Mouse (Mus musculus): ENCODE measurements at regions not wholly inside any gene's neighbourhood (a gene's known extent, or its start where the extent isn't known, plus 50 kb on each side); places are given as distances from the start of the nearest gene placed in this dataset.

DNA sequence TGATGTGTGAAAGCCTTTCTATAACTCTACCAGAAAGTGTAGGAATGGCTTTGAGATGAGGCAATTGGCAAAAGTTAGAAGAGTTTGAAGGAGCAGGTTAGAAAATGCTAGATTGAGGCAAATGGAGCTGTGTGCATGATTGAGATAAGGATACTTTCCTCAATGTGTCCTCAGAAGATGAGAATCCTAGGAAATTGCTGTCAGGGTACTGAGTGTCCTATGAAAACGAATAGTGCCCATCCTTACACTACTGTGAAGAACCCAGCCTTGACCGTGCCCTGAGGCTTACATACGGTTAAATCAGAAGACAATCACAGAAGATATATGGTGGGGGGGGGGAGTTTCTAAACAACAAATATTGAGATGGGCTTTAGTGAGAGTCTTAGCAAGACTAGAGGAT, 162.8 kb upstream of the Stt3b start:
- Histone ChIP-seq H3K27me3 (ENCODE audit: control insufficient read depth, insufficient read depth, low read length) (no peaks in the 10 kb centered on the region), H3K36me3 (replicated peaks; ENCODE audit: control insufficient read depth, insufficient read depth) (no peaks in the 10 kb centered on the region), H3K4me1 (replicated peaks; ENCODE audit: control insufficient read depth, insufficient read depth, low read length) (no peaks in the 10 kb centered on the region), H3K9me3 (ENCODE audit: control insufficient read depth, low read length) (0 out of 2 replicates have a peak, but pooled peaks cover 3% of the 10 kb centered on the region), H3K9ac (no peak overlapping the region), H3K4me2 (replicated peaks) (no peak overlapping the region), H3K27ac (no peak overlapping the region), H3K4me3 (replicated peaks; ENCODE audit: low read length) (no peak overlapping the region)
- no peak for ATAC-seq (ENCODE audit: low FRiP score)
- WGBS: 92% methylated on average over 3 of the region's 3 CpGs
- DNase-seq (ENCODE audit: low spot score): no peak

DNA sequence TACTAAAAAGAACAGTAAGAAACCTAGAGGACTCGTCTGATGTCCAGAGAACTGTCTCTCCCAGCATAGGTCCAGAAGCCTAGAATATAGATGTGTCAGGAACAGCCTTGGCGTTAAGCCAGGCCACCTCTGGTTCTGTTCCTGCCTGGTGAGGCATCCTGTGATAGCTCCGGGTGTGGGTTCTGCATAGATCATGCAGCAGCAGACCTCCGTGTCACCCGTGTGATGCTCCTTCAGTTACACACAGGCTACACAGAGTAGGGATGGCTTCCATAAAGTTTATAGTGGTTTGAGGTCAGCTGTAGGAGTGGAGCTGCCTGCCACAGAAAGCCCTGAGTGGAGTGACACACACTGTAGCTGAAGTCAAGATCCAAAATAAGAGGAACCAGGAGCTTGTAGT, 163.6 kb upstream of the Stt3b start:
- Histone ChIP-seq H3K9ac (no peak overlapping the region), H3K27ac (no peak overlapping the region), H3K4me1 (replicated peaks; ENCODE audit: control insufficient read depth, insufficient read depth, low read length) (0 out of 2 replicates have a peak, but pooled peaks cover 4% of the 10 kb centered on the region), H3K36me3 (replicated peaks; ENCODE audit: control insufficient read depth, insufficient read depth) (no peaks in the 10 kb centered on the region), H3K27me3 (ENCODE audit: control insufficient read depth, insufficient read depth, low read length) (no peaks in the 10 kb centered on the region), H3K4me2 (replicated peaks) (no peak overlapping the region), H3K9me3 (ENCODE audit: control insufficient read depth, low read length) (0 out of 2 replicates have a peak, but pooled peaks cover 3% of the 10 kb centered on the region), H3K4me3 (replicated peaks; ENCODE audit: low read length) (no peak overlapping the region)
- ATAC-seq (ENCODE audit: low FRiP score) (no peak), DNase-seq (ENCODE audit: low spot score) (no peak)
- 92% methylated on average over 5 of the region's 5 CpGs for WGBS

GRCm38 (mm10) chr9:115474342-115474741, 164.1 kb upstream of the Stt3b start:
- DNase-seq (ENCODE audit: low spot score) (no peak), ATAC-seq (ENCODE audit: low FRiP score) (no peak)
- Histone ChIP-seq H3K27me3 (ENCODE audit: control insufficient read depth, insufficient read depth, low read length) (no peaks in the 10 kb centered on the region), H3K9ac (no peak overlapping the region), H3K27ac (no peak overlapping the region), H3K9me3 (ENCODE audit: control insufficient read depth, low read length) (0 out of 2 replicates have a peak, but pooled peaks cover 3% of the 10 kb centered on the region), H3K4me1 (replicated peaks; ENCODE audit: control insufficient read depth, insufficient read depth, low read length) (0 out of 2 replicates have a peak, but pooled peaks cover 5% of the 10 kb centered on the region), H3K4me2 (replicated peaks) (no peak overlapping the region), H3K36me3 (replicated peaks; ENCODE audit: control insufficient read depth, insufficient read depth) (no peaks in the 10 kb centered on the region), H3K4me3 (replicated peaks; ENCODE audit: low read length) (no peak overlapping the region)
- 92% methylated on average over 8 of the region's 8 CpGs for WGBS

GRCm38 (mm10) chr9:115476205-115476604, 166.0 kb upstream of the Stt3b start:
- H3K4me3 ChIP-seq (replicated peaks; ENCODE audit: low read length): no peak overlapping the region
- DNase-seq (ENCODE audit: low spot score) (no peak), ATAC-seq (ENCODE audit: low FRiP score) (no peak)
- H3K36me3 ChIP-seq (replicated peaks; ENCODE audit: control insufficient read depth, insufficient read depth): no peaks in the 10 kb centered on the region
- 82% methylated on average over 17 of the region's 17 CpGs for WGBS
- H3K27me3 ChIP-seq (ENCODE audit: control insufficient read depth, insufficient read depth, low read length): no peaks in the 10 kb centered on the region
- H3K9me3 ChIP-seq (ENCODE audit: control insufficient read depth, low read length): 0 out of 2 replicates have a peak, but pooled peaks cover 3% of the 10 kb centered on the region
- no peak overlapping the region for H3K9ac ChIP-seq
- H3K4me1 ChIP-seq (replicated peaks; ENCODE audit: control insufficient read depth, insufficient read depth, low read length): 0 out of 2 replicates have a peak, but pooled peaks cover 9% of the 10 kb centered on the region
- no peak overlapping the region for H3K27ac ChIP-seq
- H3K4me2 ChIP-seq (replicated peaks): no peak overlapping the region

DNA sequence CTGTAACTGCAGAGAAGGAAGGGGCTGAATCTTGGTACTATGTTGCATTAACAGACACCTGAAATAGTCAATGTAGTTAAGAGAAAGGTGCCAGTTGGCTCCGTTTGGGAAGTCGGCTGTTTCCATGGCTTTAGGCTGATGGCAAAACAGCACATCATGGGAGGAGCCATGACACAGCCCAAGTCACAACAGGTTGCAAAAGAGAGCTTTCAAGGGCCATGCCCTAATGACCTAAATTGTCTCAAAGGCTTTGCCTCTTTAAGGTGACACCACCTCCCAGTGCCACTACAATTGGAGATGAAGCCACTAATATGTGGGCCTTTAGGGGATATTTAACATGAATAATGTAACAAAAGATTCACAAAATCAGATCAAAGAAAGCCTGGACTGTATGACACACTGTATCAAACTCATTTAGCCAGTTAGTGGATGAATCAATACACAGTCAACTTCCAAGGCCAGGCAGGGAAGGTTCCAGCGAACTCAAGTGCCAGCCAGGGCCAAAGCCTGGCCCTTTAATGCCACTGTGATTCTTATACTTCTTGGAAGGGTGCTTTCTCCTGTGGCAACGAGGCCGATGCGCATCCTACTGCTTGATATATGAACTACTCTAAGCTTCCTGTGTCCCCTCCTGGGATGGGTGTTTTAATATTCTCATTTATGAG, 167.5 kb upstream of the Stt3b start:
- no peak overlapping the region for H3K9ac ChIP-seq
- no peaks in the 10 kb centered on the region for H3K27me3 ChIP-seq (ENCODE audit: control insufficient read depth, insufficient read depth, low read length)
- no peak overlapping the region for H3K4me2 ChIP-seq (replicated peaks)
- H3K4me1 ChIP-seq (replicated peaks; ENCODE audit: control insufficient read depth, insufficient read depth, low read length): 0 out of 2 replicates have a peak, but pooled peaks cover 9% of the 10 kb centered on the region
- no peaks in the 10 kb centered on the region for H3K36me3 ChIP-seq (replicated peaks; ENCODE audit: control insufficient read depth, insufficient read depth)
- ATAC-seq (ENCODE audit: low FRiP score) (no peak), DNase-seq (ENCODE audit: low spot score) (no peak)
- WGBS: 76% methylated on average over 6 of the region's 6 CpGs
- H3K9me3 ChIP-seq (ENCODE audit: control insufficient read depth, low read length): 0 out of 2 replicates have a peak, but pooled peaks cover 3% of the 10 kb centered on the region
- no peak overlapping the region for H3K4me3 ChIP-seq (replicated peaks; ENCODE audit: low read length)
- no peak overlapping the region for H3K27ac ChIP-seq

DNA sequence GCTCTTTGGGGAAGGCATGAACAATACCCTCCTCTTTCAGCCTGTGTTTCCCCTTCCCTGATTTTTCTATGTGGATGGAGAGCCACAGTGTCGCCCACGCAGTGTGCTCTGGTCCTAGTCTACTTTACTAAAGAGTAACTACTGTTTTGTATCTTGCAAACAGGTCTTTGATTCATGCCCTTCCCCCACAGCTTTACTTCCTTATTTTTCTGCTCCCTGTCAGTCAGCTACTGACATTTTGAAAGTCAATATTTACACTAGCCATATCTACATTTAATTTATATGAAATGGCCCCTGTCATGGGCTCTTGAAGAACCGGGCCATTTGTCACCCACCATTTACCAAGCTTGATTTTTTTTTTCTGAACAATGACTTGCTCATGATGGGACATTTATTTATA, 168.7 kb upstream of the Stt3b start:
- Histone ChIP-seq H3K27me3 (ENCODE audit: control insufficient read depth, insufficient read depth, low read length) (no peaks in the 10 kb centered on the region), H3K4me3 (replicated peaks; ENCODE audit: low read length) (no peak overlapping the region), H3K9ac (no peak overlapping the region), H3K4me1 (replicated peaks; ENCODE audit: control insufficient read depth, insufficient read depth, low read length) (0 out of 2 replicates have a peak, but pooled peaks cover 9% of the 10 kb centered on the region), H3K27ac (no peak overlapping the region), H3K9me3 (ENCODE audit: control insufficient read depth, low read length) (0 out of 2 replicates have a peak, but pooled peaks cover 3% of the 10 kb centered on the region), H3K36me3 (replicated peaks; ENCODE audit: control insufficient read depth, insufficient read depth) (no peaks in the 10 kb centered on the region), H3K4me2 (replicated peaks) (no peak overlapping the region)
- WGBS: 46% methylated on average over 3 of the region's 3 CpGs
- no peak for ATAC-seq (ENCODE audit: low FRiP score)
- no peak for DNase-seq (ENCODE audit: low spot score)

- ATAC-seq (ENCODE audit: low FRiP score): no peak
- 61% methylated on average over 5 of the region's 5 CpGs for WGBS
- no peak for DNase-seq (ENCODE audit: low spot score)
Measured at GRCm38 (mm10) chr9:115481176-115481575, 171.0 kb upstream of the Stt3b start.

DNA sequence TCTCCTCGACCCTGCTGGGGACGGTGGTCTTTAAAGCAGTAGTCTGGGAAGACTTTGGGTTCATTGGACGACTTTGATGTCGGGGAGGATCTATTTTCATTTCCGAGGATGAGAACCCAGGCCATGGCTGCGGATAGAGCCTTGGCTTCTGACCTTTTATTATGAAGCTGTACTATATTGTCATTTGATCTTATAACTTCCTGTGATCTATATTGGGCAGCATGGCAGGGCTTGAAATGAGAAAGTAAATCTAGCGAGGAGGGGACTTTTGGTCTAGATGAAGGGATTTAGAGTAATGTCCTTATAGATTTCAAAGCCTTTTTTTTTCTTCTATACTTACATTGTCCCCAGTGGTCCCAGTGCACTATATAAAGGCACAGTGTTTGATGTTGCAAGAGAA, 172.8 kb upstream of the Stt3b start:
- no peaks in the 10 kb centered on the region for H3K9me3 ChIP-seq (ENCODE audit: control insufficient read depth, low read length)
- no peak for ATAC-seq (ENCODE audit: low FRiP score)
- 91% methylated on average over 7 of the region's 7 CpGs for WGBS

More at GRCm38 (mm10) chr9:115481176-115481575, 171.0 kb upstream of the Stt3b start:
- no peak overlapping the region for H3K9ac ChIP-seq
- H3K27me3 ChIP-seq (ENCODE audit: control insufficient read depth, insufficient read depth, low read length): no peaks in the 10 kb centered on the region
- H3K4me3 ChIP-seq (replicated peaks; ENCODE audit: low read length): no peak overlapping the region
- no peaks in the 10 kb centered on the region for H3K9me3 ChIP-seq (ENCODE audit: control insufficient read depth, low read length)
- no peak overlapping the region for H3K27ac ChIP-seq
- 0 out of 2 replicates have a peak, but pooled peaks cover 9% of the 10 kb centered on the region for H3K4me1 ChIP-seq (replicated peaks; ENCODE audit: control insufficient read depth, insufficient read depth, low read length)
- no peaks in the 10 kb centered on the region for H3K36me3 ChIP-seq (replicated peaks; ENCODE audit: control insufficient read depth, insufficient read depth)
- no peak overlapping the region for H3K4me2 ChIP-seq (replicated peaks)

DNA sequence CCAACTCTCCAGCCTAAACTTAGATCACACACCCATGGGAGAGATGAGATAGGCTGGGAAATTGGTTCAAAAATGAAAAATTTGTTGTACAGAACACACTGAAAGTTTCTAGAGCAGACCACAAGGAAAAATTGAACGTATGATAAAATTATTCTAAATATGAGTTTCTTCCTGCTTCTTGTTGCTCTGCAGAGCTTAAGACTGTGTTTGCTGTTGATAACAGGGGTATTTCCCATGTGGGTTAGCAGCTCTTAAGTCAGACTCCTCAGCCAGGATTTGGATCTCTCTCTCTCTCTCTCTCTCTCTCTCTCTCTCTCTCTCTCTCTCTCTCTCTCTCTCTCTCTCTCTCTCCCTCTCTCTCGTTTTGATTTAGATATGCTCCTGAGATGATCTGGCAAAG, 173.5 kb upstream of the Stt3b start:
- 0 out of 2 replicates have a peak, but pooled peaks cover 6% of the 10 kb centered on the region for H3K4me1 ChIP-seq (replicated peaks; ENCODE audit: control insufficient read depth, insufficient read depth, low read length)
- no peaks in the 10 kb centered on the region for H3K9me3 ChIP-seq (ENCODE audit: control insufficient read depth, low read length)
- H3K27me3 ChIP-seq (ENCODE audit: control insufficient read depth, insufficient read depth, low read length): no peaks in the 10 kb centered on the region
- no peak for ATAC-seq (ENCODE audit: low FRiP score)
- H3K36me3 ChIP-seq (replicated peaks; ENCODE audit: control insufficient read depth, insufficient read depth): no peaks in the 10 kb centered on the region
- H3K4me2 ChIP-seq (replicated peaks): no peak overlapping the region
- H3K4me3 ChIP-seq (replicated peaks; ENCODE audit: low read length): no peak overlapping the region
- no peak for DNase-seq (ENCODE audit: low spot score)
- 72% methylated on average over 2 of the region's 2 CpGs for whole genome bisulfite sequencing
- H3K9ac ChIP-seq: no peak overlapping the region
- no peak overlapping the region for H3K27ac ChIP-seq

More for the DNA sequence above, 172.8 kb upstream of the Stt3b start:
- no peaks in the 10 kb centered on the region for H3K36me3 ChIP-seq (replicated peaks; ENCODE audit: control insufficient read depth, insufficient read depth)
- no peak overlapping the region for H3K4me2 ChIP-seq (replicated peaks)
- H3K27ac ChIP-seq: no peak overlapping the region
- H3K4me1 ChIP-seq (replicated peaks; ENCODE audit: control insufficient read depth, insufficient read depth, low read length): 0 out of 2 replicates have a peak, but pooled peaks cover 9% of the 10 kb centered on the region
- DNase-seq (ENCODE audit: low spot score): no peak
- H3K4me3 ChIP-seq (replicated peaks; ENCODE audit: low read length): no peak overlapping the region
- H3K9ac ChIP-seq: no peak overlapping the region
- no peaks in the 10 kb centered on the region for H3K27me3 ChIP-seq (ENCODE audit: control insufficient read depth, insufficient read depth, low read length)

Measured in hindbrain, embryonic 14.5 days (tissue).